Mouse (Mus musculus): ENCODE results near the gene Madcam1.
A peak's percentile ranks its signal among the peaks of the same experiment; 100 is the strongest.

DNA sequence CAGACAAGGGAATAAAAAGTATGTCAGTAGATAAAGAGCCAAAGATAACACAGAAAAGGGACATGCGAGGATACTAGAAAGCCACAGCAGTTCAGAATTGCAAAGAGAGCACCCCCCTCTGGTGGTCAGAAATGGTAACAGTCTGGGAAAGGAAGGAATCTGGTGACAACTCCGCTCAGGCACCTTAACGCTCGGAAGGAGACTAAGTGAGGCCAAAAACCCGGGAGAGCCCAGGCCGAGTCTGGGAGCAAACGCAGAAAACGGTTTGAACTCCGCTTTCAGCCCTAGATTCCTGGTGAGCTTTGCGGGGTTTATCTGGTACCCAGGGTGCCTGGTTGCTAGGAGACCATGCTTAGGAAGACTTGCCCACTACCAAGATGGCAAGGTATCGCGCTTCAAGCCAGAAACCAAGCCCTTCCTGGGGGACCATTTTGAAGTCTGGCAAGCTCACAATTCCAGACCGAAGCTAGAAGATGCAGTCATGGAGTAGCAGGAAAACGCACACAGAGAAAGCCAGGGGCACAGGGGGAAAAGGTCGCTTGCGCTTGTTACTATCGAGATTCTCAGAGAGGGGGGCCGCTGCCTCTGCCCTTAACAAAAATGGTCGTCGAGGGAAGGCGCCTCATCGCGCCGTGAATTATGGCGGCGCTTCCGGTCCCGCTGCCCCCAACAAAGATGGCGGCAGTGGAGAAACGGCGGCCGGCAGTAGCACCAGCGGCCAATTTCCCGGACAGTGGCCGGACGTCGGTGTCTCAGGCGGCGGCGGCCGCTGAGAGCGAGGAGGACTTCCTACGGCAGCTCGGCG, 4.6 kb downstream of the Madcam1 start, which contains the start of gene Tpgs1:
- TF ChIP-seq POLR2A (IDR thresholded peaks at IDR 0.05; ENCODE audit: borderline replicate concordance, insufficient read depth, low read length) (0 out of 2 replicates have a peak, but pooled peaks have one; percentile 9), CTCF (IDR thresholded peaks at IDR 0.05; ENCODE audit: borderline replicate concordance, insufficient read depth, low read depth, low read length) (peak; percentile 78)
